Mouse (Mus musculus): ENCODE measurements around the gene Caskin1. TPM values are rescaled to one million over a fixed set of nuclear protein-coding genes. Genes with fewer than 3 reads are reported as not detected.
A peak's percentile ranks its signal among the peaks of the same experiment; 100 is the strongest.

The Caskin1 gene
- polyA plus RNA-seq, 1 experiment = 0.36 TPM

DNA sequence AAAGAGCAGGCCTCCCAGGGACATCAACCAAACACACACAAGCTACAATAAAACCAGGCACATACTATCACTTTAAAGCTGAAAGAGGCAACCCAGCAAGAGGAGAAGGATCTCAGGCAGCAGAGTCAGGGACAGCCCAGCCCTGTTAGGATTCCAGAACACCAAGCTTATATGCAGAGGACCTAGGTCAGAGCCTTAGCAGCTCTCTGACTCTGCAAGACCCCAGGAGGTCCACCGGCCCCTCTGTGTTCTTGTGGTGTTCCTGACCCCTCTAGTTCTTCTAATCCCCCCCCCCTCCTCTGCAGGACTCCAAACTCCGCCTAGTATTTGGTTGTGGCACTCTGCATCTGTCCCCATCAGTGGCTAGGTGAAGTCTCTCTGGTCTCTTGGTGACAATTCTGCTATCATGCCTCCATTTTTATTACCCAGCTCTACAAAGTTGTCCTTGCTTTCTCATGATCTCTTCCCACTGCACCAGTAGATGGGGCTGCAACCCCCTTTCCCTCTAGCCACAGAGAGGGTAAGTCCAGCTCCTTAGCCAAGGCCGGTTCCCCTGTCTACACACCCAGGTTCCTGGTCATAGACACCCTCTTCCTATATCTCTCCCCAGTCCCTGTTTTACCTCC lies 8.1 kb upstream of the Caskin1 start:
- Histone ChIP-seq H3K36me3 (ENCODE audit: control insufficient read depth, insufficient read depth) (peaks cover 17% of the 10 kb centered on the region), H3K79me2 (ENCODE audit: control insufficient read depth, insufficient read depth) (peaks cover 13% of the 10 kb centered on the region), H3ac (ENCODE audit: control insufficient read depth, insufficient read length, low read depth) (no peak overlapping the region), H3K4me3 (ENCODE audit: insufficient read depth, poor library complexity, severe bottlenecking) (no peak overlapping the region), H3K27me3 (ENCODE audit: control insufficient read depth, insufficient read depth, insufficient read length) (peaks cover 3% of the 10 kb centered on the region), H3K79me3 (ENCODE audit: low read depth) (peaks cover 3% of the 10 kb centered on the region)
- TF ChIP-seq FOSL1 (IDR thresholded peaks at IDR 0.05; ENCODE audit: insufficient read depth, low read length, poor library complexity, severe bottlenecking) (no peak), USF1 (IDR thresholded peaks at IDR 0.05; ENCODE audit: low read depth) (no peak), CEBPB (IDR thresholded peaks at IDR 0.05; ENCODE audit: low read depth) (no peak), MYOD1 (IDR thresholded peaks at IDR 0.05; ENCODE audit: control insufficient read depth, insufficient read length, low read depth) (no peak), MAX (IDR thresholded peaks at IDR 0.05) (no peak), MYOG (IDR thresholded peaks at IDR 0.05; ENCODE audit: control insufficient read depth, extremely low read depth, insufficient read length) (no peak), CTCF (IDR thresholded peaks at IDR 0.05; ENCODE audit: control insufficient read depth, insufficient read depth, insufficient read length) (no peak)

DNA sequence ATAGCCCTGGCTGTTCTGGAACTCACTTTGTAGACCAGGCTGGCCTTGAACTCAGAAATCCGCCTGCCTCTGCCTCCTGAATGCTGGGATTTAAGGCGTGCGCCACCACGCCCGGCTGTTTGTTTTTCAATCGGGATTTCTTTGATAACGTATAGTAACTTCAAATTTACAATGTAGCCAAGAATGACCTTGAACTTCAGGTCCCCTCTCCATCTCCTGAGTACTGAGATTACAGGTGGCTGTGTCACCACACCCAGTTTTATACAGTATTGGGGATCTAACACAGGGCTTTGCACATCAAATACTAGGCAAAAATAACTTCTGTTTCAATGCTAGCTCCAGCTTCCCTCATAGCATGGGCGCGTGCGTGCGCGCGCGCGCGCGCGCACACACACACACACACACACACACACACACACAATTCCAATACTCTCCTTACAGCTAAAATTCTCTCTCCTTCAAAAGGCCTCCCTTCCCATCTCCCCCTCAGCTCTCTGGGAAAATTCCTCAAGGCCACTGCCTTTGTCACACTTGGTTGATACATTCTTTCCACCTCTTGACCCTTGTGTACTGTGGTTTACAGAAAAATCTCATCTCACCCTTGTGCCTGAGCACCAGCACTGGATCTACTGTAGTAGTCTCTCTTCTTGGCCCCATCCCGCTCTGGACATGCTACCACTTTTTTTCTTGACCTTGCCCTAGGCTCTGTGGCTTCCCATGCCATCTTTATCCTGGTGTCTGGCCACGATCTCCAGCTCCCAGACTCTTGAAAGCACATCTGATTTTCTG lies 7.2 kb upstream of the Caskin1 start:
- Histone ChIP-seq H3K27me3 (ENCODE audit: control insufficient read depth, insufficient read depth, insufficient read length) (peaks cover 5% of the 10 kb centered on the region), H3K79me2 (ENCODE audit: control insufficient read depth, insufficient read depth) (peaks cover 13% of the 10 kb centered on the region), H3K79me3 (ENCODE audit: low read depth) (peaks cover 3% of the 10 kb centered on the region), H3K4me3 (ENCODE audit: insufficient read depth, poor library complexity, severe bottlenecking) (no peak overlapping the region), H3ac (ENCODE audit: control insufficient read depth, insufficient read length, low read depth) (no peak overlapping the region), H3K36me3 (ENCODE audit: control insufficient read depth, insufficient read depth) (peaks cover 8% of the 10 kb centered on the region)
- TF ChIP-seq MYOG (IDR thresholded peaks at IDR 0.05; ENCODE audit: control insufficient read depth, extremely low read depth, insufficient read length) = no peak
- no peak for TF ChIP-seq MAX (IDR thresholded peaks at IDR 0.05)
- no peak for TF ChIP-seq CTCF (IDR thresholded peaks at IDR 0.05; ENCODE audit: control insufficient read depth, insufficient read depth, insufficient read length)

DNA sequence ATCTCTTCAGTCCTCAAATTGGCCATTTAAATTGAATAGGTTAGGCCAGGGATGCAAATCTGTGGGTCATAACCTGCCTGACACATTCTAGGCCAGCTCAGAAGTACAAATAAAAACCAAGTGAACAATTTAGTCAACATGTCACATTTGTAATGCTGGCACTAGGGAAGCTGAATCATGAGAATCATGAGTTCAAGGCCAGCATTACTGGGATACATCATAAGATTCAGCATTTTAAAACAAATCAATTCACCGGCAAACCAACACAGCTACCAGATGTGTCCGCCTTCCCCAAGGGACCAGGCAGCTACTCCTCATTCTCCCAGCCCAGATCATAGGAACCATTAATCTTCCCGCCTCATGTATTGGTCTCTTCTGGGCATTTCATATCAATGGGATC lies 4.9 kb upstream of the Caskin1 start:
- no peaks in the 10 kb centered on the region for H3K79me2 ChIP-seq (ENCODE audit: control insufficient read depth, insufficient read depth)
- peaks cover 22% of the 10 kb centered on the region for H3K27me3 ChIP-seq (ENCODE audit: control insufficient read depth, insufficient read depth, insufficient read length)
- no peaks in the 10 kb centered on the region for H3K36me3 ChIP-seq (ENCODE audit: control insufficient read depth, insufficient read depth)
- H3K79me3 ChIP-seq (ENCODE audit: low read depth) = no peaks in the 10 kb centered on the region
- H3K4me3 ChIP-seq (ENCODE audit: insufficient read depth, poor library complexity, severe bottlenecking) = no peak overlapping the region
- no peak overlapping the region for H3ac ChIP-seq (ENCODE audit: control insufficient read depth, insufficient read length, low read depth)
- TF ChIP-seq USF1 (IDR thresholded peaks at IDR 0.05; ENCODE audit: low read depth) (no peak), MYOD1 (IDR thresholded peaks at IDR 0.05; ENCODE audit: control insufficient read depth, insufficient read length, low read depth) (no peak), MAX (IDR thresholded peaks at IDR 0.05) (no peak), FOSL1 (IDR thresholded peaks at IDR 0.05; ENCODE audit: insufficient read depth, low read length, poor library complexity, severe bottlenecking) (no peak), CEBPB (IDR thresholded peaks at IDR 0.05; ENCODE audit: low read depth) (no peak), MYOG (IDR thresholded peaks at IDR 0.05; ENCODE audit: control insufficient read depth, extremely low read depth, insufficient read length) (no peak), CTCF (IDR thresholded peaks at IDR 0.05; ENCODE audit: control insufficient read depth, insufficient read depth, insufficient read length) (no peak)

DNA sequence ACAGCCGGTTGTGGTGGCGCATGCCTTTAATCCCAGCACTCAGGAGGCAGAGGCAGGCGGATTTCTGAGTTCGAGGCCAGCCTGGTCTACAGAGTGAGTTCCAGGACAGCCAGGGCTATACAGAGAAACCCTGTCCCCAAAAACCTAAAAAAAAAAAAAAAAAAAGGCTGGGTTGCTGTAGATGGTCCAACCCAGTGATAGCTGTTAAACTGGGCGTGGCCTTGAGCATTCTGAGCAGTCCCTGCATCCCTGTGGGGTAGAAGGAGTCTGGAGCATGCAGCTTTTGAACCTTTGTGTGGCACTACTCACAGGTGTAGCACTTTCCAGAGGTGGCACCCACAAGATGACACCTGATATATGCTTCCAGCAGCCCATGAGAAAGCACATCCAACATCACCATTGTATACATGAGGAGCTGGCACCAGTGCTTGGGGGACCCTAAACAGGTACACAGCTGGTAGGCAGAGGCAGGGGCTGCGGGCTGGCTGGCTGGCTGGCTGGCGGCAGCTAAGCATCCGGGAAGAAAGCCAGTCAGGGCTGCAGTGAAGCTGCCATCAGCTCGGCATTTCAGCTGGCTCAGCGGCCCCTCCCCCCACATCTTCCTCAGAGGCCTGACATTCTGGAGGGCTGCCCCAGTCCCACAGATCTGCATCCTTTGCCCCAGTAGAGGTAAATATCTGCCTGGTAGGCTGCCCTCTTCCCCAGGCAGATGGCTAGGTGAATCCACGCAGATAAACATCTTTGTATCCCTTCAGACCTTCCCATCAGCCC lies 3.1 kb upstream of the Caskin1 start:
- no peak for TF ChIP-seq CTCF (IDR thresholded peaks at IDR 0.05; ENCODE audit: control insufficient read depth, insufficient read depth, insufficient read length)
- no peak for TF ChIP-seq MAX (IDR thresholded peaks at IDR 0.05)
- TF ChIP-seq MYOD1 (IDR thresholded peaks at IDR 0.05; ENCODE audit: control insufficient read depth, insufficient read length, low read depth) = no peak
- no peak for TF ChIP-seq USF1 (IDR thresholded peaks at IDR 0.05; ENCODE audit: low read depth)
- TF ChIP-seq CEBPB (IDR thresholded peaks at IDR 0.05; ENCODE audit: low read depth) = no peak
- TF ChIP-seq FOSL1 (IDR thresholded peaks at IDR 0.05; ENCODE audit: insufficient read depth, low read length, poor library complexity, severe bottlenecking) = no peak
- TF ChIP-seq MYOG (IDR thresholded peaks at IDR 0.05; ENCODE audit: control insufficient read depth, extremely low read depth, insufficient read length) = no peak
- Histone ChIP-seq H3K36me3 (ENCODE audit: control insufficient read depth, insufficient read depth) (no peaks in the 10 kb centered on the region), H3ac (ENCODE audit: control insufficient read depth, insufficient read length, low read depth) (no peak overlapping the region), H3K27me3 (ENCODE audit: control insufficient read depth, insufficient read depth, insufficient read length) (peaks cover 38% of the 10 kb centered on the region), H3K4me3 (ENCODE audit: insufficient read depth, poor library complexity, severe bottlenecking) (no peak overlapping the region), H3K79me2 (ENCODE audit: control insufficient read depth, insufficient read depth) (no peaks in the 10 kb centered on the region), H3K79me3 (ENCODE audit: low read depth) (no peaks in the 10 kb centered on the region)

DNA sequence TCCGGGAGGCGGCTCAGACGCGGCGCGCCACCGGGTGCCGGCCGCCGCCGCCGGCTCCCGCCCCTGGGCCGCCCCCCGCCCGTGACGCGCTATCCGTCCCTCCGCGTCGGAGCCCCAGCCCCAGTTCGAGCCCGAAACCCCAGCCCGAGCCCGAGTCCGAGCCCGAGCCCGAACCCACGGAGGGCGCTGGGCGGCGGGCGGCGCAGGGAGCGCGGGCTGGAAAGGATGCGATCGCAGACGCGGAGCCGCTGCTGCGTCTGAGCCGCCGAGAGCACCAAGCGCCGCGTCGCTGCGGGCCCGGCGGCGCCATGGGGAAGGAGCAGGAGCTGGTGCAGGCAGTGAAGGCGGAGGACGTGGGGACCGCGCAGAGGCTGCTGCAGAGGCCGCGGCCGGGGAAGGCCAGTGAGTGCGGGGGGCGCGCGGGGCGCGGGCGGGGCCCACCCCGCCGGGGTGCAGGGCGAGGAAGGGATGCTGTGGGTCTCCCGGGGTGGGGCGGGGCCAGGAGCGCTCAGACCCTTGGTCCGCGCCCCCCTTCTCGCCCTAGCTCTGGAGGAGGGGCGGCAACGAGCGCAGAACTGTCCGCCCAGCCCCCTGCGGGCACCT lies 362 bp downstream of the Caskin1 start:
- H3ac ChIP-seq (ENCODE audit: control insufficient read depth, insufficient read length, low read depth) = peak overlapping the region; percentile 39
- H3K27me3 ChIP-seq (ENCODE audit: control insufficient read depth, insufficient read depth, insufficient read length) = peaks cover 38% of the 10 kb centered on the region
- TF ChIP-seq MYOG (IDR thresholded peaks at IDR 0.05; ENCODE audit: control insufficient read depth, extremely low read depth, insufficient read length) = no peak
- no peak for TF ChIP-seq CEBPB (IDR thresholded peaks at IDR 0.05; ENCODE audit: low read depth)
- TF ChIP-seq MAX (IDR thresholded peaks at IDR 0.05) = no peak
- no peak for TF ChIP-seq CTCF (IDR thresholded peaks at IDR 0.05; ENCODE audit: control insufficient read depth, insufficient read depth, insufficient read length)
- no peak for TF ChIP-seq FOSL1 (IDR thresholded peaks at IDR 0.05; ENCODE audit: insufficient read depth, low read length, poor library complexity, severe bottlenecking)
- TF ChIP-seq USF1 (IDR thresholded peaks at IDR 0.05; ENCODE audit: low read depth) = no peak
- TF ChIP-seq MYOD1 (IDR thresholded peaks at IDR 0.05; ENCODE audit: control insufficient read depth, insufficient read length, low read depth) = no peak
- no peak overlapping the region for H3K4me3 ChIP-seq (ENCODE audit: insufficient read depth, poor library complexity, severe bottlenecking)
- no peaks in the 10 kb centered on the region for H3K79me3 ChIP-seq (ENCODE audit: low read depth)
- no peaks in the 10 kb centered on the region for H3K36me3 ChIP-seq (ENCODE audit: control insufficient read depth, insufficient read depth)
- H3K79me2 ChIP-seq (ENCODE audit: control insufficient read depth, insufficient read depth) = no peaks in the 10 kb centered on the region

Measured in C2C12 (cell line).